Mouse (Mus musculus): ENCODE data around the gene Vmn1r236.
A peak's percentile ranks its signal among the peaks of the same experiment; 100 is the strongest.

The Vmn1r236 gene

GRCm38 (mm10) chr17:21282642-21283041 is at the start of gene Vmn1r236:
Gene Vmn1r236 (plus strand): TSS chr17:21282942.
- no peak for DNase-seq (ENCODE audit: extremely low read depth, low read depth)

- no peak for DNase-seq (ENCODE audit: extremely low read depth, low read depth)
These were observed 26.6 kb upstream of the Vmn1r236 start, which contains the start of gene Vmn1r235 for GRCm38 (mm10) chr17:21256111-21256510. Gene Vmn1r235 (plus strand): TSS chr17:21256411.

GRCm38 (mm10) chr17:21272103-21272502 is 10.6 kb upstream of the Vmn1r236 start:
- peak; percentile 68 for DNase-seq (ENCODE audit: extremely low read depth, low read depth)

DNA sequence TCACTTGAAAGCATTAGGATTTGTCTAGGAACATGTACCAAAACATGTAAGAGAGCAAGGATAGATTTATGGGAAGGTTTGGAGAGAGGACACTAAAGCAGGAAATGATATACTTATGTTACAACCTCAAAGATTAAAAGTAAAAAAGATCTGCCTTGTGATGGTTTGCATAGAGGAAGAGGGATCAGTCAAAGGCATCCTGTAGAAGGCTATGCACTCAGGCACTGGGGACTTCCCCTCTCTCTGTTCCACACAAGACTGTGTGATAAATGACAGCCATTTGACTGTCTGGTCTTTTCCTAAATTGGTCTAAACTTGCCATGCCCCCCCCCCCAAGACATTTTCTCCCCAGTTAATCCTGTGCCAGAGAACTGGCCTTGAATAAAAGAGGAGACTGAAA is 1.7 kb downstream of the Vmn1r236 start:
- DNase-seq (ENCODE audit: extremely low read depth, low read depth): no peak

GRCm38 (mm10) chr17:21289695-21290094 is 7.0 kb downstream of the Vmn1r236 start:
- no peak for DNase-seq (ENCODE audit: extremely low read depth, low read depth)

- DNase-seq (ENCODE audit: extremely low read depth, low read depth): no peak
These were observed 28.8 kb downstream of the Vmn1r236 start, which contains the start of gene Vmn1r237 for GRCm38 (mm10) chr17:21311565-21311964. Gene Vmn1r237 (plus strand): TSS chr17:21311865.

All from MEL-GATA-1-ER (cell line).